Mouse (Mus musculus) heart, adult 8-10 months (tissue): Measurements from ENCODE around the gene Gsap. TPM values are rescaled to one million over a fixed set of nuclear protein-coding genes. Genes with fewer than 3 reads are reported as not detected.
"Not testable (repeated sequence)": the region's sequence is repeated elsewhere in the genome, so short reads cannot be mapped to it uniquely, and the experiment has no call there.

ENCODE experiments used
- DNase-seq: peaks from one replicate; pipeline ENCODE4 v3.0.0; 2022; ENCODE audit warnings: low spot score
- total RNA-seq, 4 experiments: library from RNA; stranded (reverse); gene quantifications; 2 replicates each; pipeline ENCODE4 v1.2.4; 2022

The Gsap gene
- total RNA-seq, 4 experiments from 2014 or later: 3.9 to 6.5 (median 4.2) TPM

DNA sequence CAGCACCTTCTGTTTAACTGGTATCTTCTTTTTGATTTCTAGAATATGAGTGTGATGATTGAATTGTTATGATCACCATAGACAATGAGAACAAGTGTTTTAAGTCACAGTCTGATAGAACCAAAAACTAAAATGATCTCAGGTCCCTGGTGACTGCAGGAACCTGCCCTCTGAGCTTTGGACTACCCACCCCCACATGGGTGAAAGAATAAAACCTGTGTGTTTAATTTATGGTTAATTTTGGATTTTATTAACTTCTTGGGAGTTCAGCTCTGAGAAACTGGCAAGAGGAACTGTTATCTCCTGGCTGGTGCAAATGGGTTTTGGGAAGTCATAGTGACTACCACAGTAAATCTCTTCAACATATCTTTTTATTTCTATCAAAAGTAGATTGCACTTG, 6.6 kb upstream of the Gsap start:
- DNase-seq: no peak

DNA sequence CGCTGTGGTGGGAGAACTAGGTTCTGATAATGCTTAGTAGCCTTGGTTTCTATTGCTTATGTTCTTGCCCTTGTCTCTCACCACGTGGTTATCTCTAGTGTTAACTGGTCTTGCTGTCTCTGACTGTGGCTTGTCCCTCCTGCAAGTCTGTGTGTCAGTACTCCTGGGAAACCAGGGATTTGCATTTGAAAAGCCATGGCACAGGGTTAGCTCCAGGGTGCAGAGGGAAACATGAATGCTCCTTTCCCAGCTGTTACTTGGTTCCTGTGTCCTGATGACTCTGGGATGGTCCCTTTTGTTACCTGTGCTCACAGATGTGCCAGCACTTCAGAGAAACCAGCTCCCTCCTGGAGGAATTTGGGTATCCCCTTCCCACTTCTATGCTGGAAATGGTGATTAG, 3.0 kb upstream of the Gsap start:
- not testable (repeated sequence) for DNase-seq

DNA sequence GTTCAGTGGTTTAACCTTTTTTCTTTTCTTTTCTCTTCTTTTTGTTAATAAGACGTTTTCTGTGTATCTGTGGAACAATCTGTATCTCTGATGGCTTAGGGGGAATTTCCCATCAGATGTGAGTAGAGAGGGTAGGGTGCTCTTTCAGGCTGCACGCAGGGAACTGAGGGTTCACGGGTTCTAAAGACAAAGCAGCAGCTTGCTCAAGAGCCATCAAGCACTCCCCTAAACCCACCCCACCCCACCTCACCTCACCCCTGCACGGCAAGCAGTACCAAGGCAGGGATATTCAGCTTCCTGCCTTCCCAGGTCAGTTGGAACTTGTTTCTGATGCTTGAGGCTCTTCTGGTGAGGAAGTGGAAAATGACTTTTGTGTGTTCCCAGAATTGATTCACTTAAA, 766 bp downstream of the Gsap start:
- DNase-seq: no peak

DNA sequence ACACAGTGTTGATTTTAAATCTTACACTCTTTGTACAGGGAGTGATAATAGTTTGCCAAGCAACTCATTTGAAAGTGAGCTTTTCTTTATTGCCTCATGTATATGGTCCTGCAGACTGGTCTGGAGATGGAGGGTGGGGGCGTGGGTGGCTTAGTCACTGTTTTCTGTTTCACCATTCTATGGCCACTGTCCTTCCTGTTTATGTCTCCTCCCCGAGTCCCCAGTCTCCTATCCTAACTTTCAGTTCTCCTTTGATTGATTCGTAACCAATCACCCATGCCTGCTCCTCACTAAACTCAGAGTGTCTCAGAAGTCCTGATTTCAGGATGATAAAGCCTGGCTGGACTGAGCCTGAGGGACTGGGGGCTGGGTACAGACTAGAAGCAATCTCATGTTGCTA, 2.4 kb downstream of the Gsap start:
- no peak for DNase-seq

DNA sequence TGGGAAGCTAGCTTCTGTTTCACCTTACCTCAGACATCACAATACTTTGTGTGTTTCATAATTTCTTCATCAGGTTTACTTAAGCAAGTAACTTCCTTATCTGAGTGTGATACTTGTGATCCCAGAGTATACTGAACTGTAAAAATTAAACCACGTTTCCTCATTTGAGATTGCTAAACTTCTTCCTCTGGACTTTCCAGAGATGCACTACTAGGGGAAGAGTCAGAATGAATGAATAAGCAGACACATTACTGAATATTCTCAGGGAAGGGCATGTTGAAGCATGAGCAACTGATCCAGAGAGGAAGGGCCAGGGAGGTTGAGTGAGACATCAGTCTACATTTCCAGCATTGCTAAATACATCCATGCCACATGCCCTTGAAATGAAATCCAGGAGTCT, 3.0 kb downstream of the Gsap start:
- DNase-seq: no peak

DNA sequence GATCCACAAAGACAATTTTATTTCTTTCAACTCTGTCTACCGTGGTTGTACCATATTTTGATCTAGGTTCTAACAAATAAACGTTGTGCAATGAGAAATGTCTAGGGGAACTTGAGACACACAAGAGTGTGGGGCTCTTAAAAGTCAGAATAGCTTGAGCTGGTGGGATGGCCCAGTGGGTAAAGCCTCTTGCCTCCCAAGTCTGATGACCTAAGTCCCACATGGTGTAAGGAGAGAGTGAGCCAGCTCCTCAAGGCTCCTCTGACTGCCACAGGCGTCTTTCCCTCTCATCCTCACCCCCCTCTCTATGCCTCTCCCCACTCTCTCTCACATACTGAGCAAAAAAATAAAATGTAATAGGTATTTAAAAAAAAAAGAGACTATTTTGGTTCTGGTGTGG, 3.4 kb downstream of the Gsap start:
- DNase-seq: no peak

DNA sequence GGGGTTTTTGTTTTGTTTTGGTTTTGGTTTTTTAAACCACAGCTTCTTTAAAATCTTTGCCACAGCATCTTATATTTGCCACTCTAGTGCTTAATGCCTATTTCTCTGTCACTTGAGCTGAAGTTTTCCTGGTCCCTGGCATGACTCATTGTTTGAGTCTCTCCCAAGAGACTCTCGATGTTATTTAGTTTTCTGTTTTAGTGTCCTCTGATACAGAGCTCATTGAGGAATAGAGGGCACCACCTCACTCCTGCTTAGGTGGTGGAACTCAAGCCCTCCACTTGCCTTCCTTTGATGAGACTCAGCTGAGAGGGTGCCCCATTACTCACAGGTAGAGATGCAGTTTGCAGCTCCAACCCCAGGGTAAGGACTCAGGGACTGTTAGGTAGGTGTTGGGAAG, 17.4 kb downstream of the Gsap start:
- no peak for DNase-seq

DNA sequence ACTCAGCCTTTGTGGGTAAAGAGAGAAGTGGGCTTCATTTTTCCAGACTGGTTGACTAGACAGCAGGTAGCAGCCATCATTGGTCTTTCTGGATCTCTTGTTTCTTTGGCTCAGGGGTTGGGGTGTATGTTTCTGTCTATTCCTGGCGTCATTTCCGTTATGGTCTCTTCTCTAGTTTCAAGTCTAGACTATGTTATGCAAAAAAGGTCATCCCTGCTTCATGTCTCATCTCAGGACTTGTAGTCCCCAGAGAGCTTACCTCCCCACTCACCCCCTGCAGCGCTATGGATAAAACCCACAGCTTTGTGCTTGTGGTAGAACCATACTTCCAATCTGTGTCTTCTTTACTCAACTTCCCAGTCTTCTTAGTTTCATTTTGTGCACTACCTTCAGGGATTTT, 18.1 kb downstream of the Gsap start:
- DNase-seq: no peak

DNA sequence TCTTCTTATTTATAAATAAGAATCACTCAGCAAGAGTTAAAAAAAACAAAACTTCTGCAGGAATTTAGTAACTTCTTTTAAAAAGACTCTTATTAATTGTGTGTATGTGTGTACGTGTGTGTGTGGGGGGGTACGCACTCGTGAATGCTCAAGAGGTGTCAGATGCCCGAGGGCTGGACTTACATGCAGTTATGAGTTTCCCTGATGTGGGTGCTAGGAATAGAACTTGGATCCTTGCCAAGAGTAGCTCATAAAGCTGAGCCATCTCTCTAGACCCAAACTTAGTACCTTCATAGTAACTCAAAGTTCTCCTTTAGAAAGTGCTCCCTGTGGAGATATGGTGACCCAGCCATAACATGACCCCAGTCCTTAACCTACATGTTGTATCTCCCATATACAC, 20.0 kb downstream of the Gsap start:
- DNase-seq: no peak

DNA sequence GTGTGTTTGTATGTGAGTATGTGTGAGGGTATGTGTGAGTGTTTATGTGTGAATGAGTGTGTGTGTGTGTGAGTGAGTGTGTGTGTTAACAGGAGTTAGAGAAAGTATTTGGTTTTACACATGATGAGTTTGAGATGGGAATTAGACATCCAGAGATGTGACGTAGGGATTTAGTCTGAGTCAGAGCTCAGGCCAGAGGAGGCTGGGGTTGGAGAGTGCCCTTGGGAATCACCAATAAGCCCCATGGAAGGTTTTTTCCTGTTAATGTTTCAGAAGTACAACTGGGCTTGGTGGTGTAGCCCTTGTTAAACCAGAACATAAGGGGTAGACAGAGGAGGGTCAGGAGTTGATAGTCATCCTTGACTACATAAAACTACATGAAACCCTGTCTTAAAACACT, 25.4 kb downstream of the Gsap start:
- DNase-seq: no peak

DNA sequence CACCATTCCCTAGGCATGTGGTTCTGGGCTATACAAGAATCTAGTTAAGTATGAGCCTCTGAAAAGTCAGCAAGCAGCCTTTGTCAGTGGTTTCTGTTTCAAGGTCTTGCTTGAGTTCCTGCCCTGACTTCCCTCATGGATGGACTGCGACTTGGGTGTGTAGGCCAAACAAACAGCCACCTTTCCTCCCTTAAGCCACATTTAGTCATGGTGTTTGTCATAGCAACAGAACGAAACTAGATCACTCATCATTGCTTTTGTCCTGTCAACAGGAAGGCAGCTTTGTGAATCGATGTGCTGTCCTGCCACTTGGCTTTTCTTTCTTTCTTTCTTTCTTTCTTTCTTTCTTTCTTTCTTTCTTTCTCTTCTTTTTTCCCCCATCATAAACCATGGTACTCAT, 26.9 kb downstream of the Gsap start:
- no peak for DNase-seq

DNA sequence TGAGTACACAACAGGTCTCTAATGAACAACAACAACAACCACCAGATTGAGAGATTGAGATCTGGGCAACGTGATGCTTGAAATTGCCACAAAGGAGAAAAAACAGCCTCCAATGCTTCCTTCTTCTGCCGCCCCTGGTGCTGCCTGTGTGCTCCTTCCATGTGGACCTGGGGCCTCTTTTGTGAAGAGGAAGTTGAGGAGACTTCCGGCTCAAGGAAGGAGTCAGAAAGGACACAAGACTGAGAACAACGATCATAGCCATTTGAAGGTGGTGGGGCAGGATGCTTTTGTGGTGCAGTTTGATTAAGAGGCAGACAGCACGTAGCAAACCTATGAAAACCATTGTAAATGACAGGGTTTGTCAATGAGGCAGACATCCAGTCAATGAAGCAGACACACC, 27.7 kb downstream of the Gsap start:
- no peak for DNase-seq

DNA sequence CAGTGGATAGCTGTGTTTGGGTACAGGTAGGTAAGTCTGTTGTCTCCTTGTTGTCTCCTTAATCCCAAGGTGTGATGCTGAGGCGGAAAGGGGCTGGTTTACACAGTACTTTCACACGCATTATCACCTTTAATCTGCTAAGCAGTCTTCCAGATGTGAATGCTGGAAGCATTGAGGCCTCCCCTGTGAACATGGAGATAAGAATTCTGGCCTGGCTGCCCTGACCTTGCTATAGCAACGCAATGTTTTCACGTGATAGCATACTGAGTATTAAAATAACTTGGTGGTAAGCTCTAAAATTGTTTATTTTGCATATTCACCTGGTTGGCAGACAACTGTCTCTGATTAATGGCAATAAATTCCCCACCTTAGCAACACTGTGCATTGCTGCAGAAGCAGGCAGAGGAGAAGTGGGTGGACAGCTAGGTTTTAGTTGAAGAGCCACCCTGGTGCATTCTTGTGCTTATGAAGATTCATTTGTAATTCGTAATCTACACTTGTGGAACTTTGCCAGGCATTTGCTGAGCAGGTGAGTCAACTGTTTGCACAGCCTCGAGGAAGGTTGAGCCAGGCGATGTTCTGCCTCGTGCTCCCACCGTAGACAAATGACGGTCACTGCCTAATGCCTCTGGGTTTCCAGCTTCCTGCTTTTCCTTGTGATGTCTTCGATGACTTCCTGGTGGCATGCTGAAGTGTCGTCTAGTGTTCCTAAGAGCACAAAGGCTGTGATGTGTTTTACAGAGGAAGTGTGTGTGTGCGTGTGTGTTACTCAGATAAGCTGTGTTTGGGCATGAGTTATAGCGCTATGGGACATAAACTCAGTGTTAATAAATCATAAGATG, 31.6 kb downstream of the Gsap start:
- DNase-seq: no peak

DNA sequence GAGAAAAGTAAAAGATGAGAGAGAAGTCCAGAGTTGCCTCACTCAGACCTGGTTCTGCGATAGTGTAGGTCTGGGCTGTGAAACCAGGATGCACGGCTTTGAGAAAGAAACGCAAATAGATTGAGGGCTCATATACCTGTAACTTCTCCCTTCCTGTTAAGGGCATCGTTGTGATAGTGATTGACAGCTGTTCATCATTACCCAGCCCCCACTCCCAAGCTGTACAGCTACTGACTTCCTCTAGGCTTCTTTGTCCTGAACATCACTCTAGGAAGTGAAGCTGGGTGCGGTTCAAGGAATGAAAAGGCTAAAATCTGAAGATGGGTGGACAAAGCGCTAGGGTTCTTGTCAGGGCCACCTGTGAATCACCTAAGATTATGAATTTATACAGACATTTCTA, 46.8 kb downstream of the Gsap start:
- no peak for DNase-seq

DNA sequence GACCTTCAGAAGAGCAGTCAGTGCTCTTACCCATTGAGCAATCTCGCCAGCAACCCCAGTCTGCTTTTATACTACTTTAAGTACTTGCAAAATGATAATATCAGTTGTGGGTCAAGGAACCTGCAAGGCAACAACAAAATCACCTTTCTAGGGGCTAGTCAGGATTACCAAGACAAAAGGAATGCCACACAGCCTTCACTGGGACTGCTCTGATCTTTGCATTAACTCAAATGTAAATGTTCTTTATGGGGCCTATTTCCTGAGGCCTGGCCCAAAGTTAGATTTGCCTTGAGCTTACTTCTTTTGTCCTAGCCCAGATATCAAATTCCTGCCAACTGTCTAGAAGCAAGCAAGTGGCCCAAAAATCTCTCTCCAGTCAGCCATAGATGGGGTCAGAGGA, 58.5 kb downstream of the Gsap start:
- no peak for DNase-seq

DNA sequence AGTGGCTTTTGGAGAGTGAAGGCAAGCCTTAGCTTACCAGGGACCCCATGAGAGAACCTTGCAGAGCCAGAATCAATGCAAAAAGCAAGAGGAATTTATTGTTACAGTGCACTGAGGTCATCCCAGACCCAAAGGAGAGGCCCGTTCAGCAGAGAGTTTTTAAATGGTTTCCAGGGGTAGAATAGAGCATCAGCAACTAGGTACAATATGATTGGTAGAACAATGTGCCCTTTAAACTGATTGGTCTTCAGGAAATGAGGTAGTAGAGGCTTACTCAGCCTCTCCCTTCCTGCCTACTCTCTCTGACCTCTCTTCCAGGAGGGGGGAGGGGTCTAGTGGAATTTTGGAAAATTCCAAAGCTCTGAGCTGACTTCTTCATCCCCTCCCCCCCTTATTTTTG, 59.2 kb downstream of the Gsap start:
- no peak for DNase-seq

DNA sequence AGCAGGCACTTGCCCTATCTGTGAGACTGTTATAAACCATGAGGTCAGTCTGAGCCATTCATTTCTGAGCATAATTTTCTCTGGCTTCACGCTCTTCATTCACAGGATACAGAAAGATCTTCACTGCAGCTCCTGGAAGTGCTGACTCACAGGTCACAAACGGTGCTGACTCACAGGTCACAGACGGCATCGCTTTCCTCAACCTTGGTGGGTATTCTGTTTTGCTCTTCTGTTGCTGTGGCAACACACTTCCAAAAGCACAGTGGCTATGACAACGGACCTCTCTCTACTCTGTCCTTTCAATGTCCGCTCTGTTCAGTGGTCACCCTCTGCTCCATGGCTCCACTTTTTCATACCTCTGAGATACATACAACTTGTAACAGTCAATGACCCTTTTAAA, 60.7 kb downstream of the Gsap start:
- no peak for DNase-seq

DNA sequence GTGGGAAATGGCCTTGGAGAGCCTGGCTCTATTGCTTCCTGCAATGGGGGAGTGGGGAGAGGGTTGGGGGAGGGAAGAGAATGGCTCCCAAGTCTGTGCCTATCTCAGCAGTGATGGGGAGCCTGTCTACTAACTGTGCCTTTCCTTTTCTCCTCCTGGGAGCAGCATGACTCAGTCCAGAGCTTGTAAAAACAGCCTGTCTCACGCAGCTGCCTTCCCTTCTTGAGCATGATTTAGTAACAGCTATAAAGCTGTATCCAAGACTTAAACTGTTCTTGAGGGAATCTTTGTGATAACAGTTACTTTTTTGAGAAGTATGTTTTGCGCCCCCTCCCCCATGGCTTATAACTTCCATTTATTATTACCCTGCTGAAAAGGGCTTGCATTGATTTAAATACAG, 61.9 kb downstream of the Gsap start:
- DNase-seq: no peak

DNA sequence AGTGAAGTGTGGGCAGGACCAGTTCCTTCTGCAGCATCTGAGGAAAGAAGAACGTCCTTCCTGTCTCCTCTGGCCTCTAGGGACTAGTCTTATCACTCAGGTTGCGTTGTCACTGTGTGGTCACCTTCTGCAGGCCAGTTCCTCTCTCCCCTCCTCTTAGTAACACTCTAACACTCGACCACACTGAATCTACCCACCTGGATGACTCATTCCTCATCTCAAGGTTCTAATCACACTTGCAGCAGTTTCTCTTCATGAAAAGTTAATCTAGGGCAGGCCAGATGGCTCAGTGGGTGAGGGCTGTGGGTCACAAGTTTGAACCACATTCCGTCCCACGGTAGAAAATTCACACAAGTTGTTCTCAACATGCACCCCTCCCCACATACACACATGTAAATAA, 62.8 kb downstream of the Gsap start:
- no peak for DNase-seq

DNA sequence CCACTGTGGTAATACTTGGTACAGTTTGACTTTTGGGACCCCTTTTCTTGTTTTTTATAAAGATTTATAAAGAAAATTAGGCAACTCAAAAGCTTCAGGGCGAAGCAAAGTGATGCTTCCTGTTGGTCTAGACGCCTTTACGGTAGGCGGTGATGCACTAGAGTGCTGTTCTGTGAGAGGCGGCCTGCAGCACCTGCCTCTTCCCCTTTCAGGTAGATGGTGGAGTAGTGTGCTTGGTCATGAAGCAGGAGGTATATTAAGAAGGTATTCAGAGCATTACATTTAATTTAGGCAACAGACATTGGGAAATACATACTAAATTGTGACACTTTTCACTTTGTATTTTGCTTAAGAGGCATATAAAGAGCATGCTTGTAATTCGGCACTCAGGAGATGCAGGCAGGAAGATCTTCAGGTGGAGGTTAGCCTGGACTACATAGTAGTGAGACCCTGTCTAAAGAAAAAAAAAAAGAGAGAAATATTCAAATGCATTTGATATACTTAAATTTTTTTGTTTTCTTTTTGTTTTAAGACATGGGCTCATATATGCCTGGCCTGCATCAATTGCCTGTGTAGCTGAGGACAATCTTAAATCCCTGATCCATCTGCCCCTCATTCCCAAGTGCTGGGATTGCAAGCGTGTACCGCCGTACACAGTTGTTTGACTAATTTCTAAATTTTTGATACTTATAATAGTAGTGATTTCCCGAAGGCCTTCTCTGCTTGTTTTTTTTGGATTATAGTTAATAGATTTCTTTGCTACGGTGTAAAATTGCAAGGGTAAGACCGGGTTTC, 68.9 kb downstream of the Gsap start:
- DNase-seq: no peak

DNA sequence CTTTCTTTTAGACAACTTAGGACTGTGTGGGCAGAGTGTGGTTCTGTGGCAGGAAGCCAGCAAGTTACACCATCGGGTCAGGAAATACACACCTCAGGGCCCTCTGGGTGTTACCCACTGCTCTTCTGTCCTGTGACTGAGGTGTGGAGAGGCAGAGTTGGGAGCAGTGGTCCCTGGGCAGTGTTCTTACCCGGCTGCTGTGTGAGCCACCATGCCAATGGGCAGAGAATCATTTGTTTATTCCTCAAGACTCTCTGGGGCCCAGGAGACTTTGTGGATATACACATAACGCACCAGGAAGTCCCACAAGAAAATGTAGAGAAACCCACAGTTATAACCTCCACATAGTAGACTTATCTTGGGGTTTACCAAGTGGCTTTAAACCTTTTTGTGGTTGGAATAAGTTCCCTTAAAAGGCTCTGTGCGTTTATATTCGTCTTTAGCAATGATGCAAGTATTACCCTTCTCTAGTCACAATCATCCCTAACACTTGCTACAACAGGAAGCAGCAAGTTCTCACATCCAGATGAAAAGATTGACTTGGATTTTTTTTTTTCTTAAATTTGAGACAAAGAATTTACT, 69.6 kb downstream of the Gsap start:
- DNase-seq: no peak

DNA sequence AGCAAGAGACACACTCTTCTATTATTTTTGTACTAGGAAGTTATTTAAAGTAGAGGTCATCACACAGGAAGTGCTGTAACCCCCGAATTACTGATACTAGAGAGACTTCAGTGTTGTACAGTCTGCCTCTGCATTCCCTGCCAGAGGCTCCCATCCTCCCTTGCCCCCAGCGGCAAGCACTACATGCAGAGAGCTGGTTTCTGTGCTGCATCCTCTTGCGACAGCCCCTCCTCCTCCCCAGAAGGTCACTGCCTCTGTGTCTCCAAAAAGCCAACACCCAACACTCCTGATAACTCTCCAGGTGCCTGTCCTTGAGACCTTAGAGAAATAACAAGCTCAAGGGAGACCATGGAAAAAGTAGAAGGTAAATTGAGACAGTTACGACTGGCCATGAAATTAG, 71.1 kb downstream of the Gsap start:
- DNase-seq: no peak

DNA sequence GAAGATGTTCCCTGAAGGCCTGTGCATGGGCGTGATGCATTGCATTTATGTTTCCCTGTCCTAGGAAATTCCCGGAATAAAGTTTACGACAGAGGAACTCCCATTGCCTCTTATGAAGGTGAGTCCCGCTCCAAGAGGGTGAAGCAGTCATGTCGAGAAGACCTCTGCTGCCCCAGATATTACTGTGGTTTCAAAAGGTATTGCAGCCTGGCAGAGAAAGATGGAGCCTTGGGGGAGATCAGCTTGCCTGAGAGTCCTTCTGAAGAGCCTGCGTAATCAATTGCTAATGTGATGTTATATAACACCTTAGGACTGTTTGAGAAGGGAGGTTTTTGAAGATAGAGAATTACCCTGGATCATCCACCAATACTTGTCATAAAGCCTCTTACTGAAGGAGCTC, 71.8 kb downstream of the Gsap start:
- no peak for DNase-seq
